Mouse (Mus musculus): ENCODE data around the gene Hormad2. TPM values are rescaled to one million over a fixed set of nuclear protein-coding genes. Genes with fewer than 3 reads are reported as not detected.

The Hormad2 gene
- polyA plus RNA-seq, 1 experiment from 2014 or later = 0.56 TPM

DNA sequence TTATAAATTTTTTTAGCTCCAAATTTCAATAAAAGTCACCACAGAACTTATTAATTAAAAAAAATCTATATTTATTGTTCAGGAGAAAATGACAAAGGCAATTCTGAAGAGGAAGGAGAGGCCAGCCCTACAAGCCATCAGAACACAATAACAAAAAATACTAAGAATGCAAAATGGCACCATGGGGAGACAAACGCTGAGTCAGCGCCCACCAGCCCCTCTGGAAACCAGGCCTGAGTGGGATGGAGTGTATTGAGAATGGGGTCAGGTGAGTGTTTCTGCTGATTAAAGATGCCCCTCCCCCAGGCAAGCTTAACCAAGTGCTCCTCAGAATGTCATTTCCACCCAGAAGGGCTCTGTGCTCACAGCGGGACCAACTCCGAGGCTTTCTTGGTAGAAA lies 135.8 kb downstream of the Hormad2 start:
- Histone ChIP-seq H3K4me1 (ENCODE audit: control insufficient read depth, insufficient read depth, low read length) (peaks cover 34% of the 10 kb centered on the region), H3K9me3 (replicated peaks; ENCODE audit: control insufficient read depth, low read length) (no peaks in the 10 kb centered on the region), H3K9ac (ENCODE audit: low read length) (no peak overlapping the region), H3K4me2 (ENCODE audit: low read depth, low read length) (no peak overlapping the region), H3K4me3 (ENCODE audit: low read length) (no peak overlapping the region), H3K27ac (ENCODE audit: low read length) (no peak overlapping the region), H3K36me3 (ENCODE audit: control insufficient read depth, insufficient read depth) (no peaks in the 10 kb centered on the region), H3K27me3 (ENCODE audit: control insufficient read depth, insufficient read depth, low read length) (no peaks in the 10 kb centered on the region)
- 91% methylated on average over 4 of the region's 4 CpGs for WGBS
- no peak for ATAC-seq (replicated peaks; ENCODE audit: extremely low read depth, insufficient read depth, low FRiP score)

GRCm38 (mm10) chr11:4304203-4304602 lies 136.7 kb downstream of the Hormad2 start:
- Histone ChIP-seq H3K27me3 (ENCODE audit: control insufficient read depth, insufficient read depth, low read length) (no peaks in the 10 kb centered on the region), H3K9me3 (replicated peaks; ENCODE audit: control insufficient read depth, low read length) (no peaks in the 10 kb centered on the region), H3K9ac (ENCODE audit: low read length) (no peak overlapping the region), H3K4me1 (ENCODE audit: control insufficient read depth, insufficient read depth, low read length) (peaks cover 43% of the 10 kb centered on the region), H3K27ac (ENCODE audit: low read length) (no peak overlapping the region), H3K4me3 (ENCODE audit: low read length) (no peak overlapping the region), H3K36me3 (ENCODE audit: control insufficient read depth, insufficient read depth) (no peaks in the 10 kb centered on the region), H3K4me2 (ENCODE audit: low read depth, low read length) (no peak overlapping the region)
- no peak for ATAC-seq (replicated peaks; ENCODE audit: extremely low read depth, insufficient read depth, low FRiP score)
- WGBS = 70% methylated on average over 4 of the region's 4 CpGs

DNA sequence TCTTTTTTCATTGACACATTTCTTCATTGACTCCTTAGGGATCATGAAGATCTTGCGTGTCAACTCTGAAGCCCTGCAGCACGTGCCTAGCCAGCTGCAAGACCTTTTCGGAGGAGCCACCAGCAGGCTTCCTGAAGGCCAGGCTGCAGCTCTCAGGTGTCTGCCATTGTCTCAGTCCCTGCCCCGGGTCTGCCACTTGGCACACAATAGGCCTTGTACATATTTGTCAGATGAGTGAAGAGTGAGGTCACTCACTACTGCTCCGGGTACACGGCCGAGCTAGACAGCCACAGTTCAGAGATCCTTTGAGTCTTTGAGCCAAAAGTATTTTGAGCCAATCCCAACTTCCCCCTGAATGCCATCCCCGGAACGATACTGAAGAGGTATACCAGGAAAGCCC lies 137.9 kb downstream of the Hormad2 start:
- H3K4me1 ChIP-seq (ENCODE audit: control insufficient read depth, insufficient read depth, low read length) = peaks cover 44% of the 10 kb centered on the region
- no peaks in the 10 kb centered on the region for H3K36me3 ChIP-seq (ENCODE audit: control insufficient read depth, insufficient read depth)
- peak; percentile 54; the same call in 1 of the 2 replicates for ATAC-seq (replicated peaks; ENCODE audit: extremely low read depth, insufficient read depth, low FRiP score)
- peak overlapping the region; percentile 87 for H3K27ac ChIP-seq (ENCODE audit: low read length)
- WGBS = 24% methylated on average over 9 of the region's 9 CpGs
- no peak overlapping the region for H3K4me3 ChIP-seq (ENCODE audit: low read length)
- H3K4me2 ChIP-seq (ENCODE audit: low read depth, low read length) = no peak overlapping the region
- H3K9ac ChIP-seq (ENCODE audit: low read length) = peak overlapping the region; percentile 70
- no peaks in the 10 kb centered on the region for H3K9me3 ChIP-seq (replicated peaks; ENCODE audit: control insufficient read depth, low read length)
- no peaks in the 10 kb centered on the region for H3K27me3 ChIP-seq (ENCODE audit: control insufficient read depth, insufficient read depth, low read length)

- Histone ChIP-seq H3K9ac (ENCODE audit: low read length) (peak overlapping the region; percentile 70), H3K27me3 (ENCODE audit: control insufficient read depth, insufficient read depth, low read length) (no peaks in the 10 kb centered on the region), H3K9me3 (replicated peaks; ENCODE audit: control insufficient read depth, low read length) (no peaks in the 10 kb centered on the region), H3K36me3 (ENCODE audit: control insufficient read depth, insufficient read depth) (no peaks in the 10 kb centered on the region), H3K27ac (ENCODE audit: low read length) (peak overlapping the region; percentile 87), H3K4me3 (ENCODE audit: low read length) (no peak overlapping the region), H3K4me2 (ENCODE audit: low read depth, low read length) (no peak overlapping the region), H3K4me1 (ENCODE audit: control insufficient read depth, insufficient read depth, low read length) (peaks cover 44% of the 10 kb centered on the region)
- peak; percentile 20; the same call in 1 of the 2 replicates for ATAC-seq (replicated peaks; ENCODE audit: extremely low read depth, insufficient read depth, low FRiP score)
- WGBS = 25% methylated on average over 5 of the region's 5 CpGs
Observed at GRCm38 (mm10) chr11:4302363-4302913, 138.5 kb downstream of the Hormad2 start.

DNA sequence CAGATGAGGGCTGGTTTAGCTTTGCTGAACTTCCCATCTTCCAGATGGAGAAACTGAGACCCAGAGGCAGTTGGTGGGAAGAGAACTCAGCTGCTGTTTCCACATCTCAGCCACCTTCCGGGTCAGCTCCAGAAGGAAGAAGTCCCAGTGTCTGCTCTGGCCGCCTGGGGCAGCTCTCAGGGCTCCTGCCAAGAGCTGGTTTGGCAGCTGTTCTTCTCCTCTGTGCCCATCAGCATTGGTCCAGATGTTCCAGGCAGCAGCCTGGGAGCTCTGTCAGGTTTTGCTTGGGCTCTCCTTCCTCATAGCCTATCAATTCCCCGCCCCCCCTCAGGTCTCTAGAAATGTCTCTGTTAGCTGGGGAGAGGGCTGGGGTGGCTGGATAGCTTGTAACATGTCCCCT lies 140.2 kb downstream of the Hormad2 start:
- 76% methylated on average over 3 of the region's 3 CpGs for WGBS
- no peak for ATAC-seq (replicated peaks; ENCODE audit: extremely low read depth, insufficient read depth, low FRiP score)
- H3K4me2 ChIP-seq (ENCODE audit: low read depth, low read length) = no peak overlapping the region
- no peaks in the 10 kb centered on the region for H3K27me3 ChIP-seq (ENCODE audit: control insufficient read depth, insufficient read depth, low read length)
- peaks cover 60% of the 10 kb centered on the region for H3K4me1 ChIP-seq (ENCODE audit: control insufficient read depth, insufficient read depth, low read length)
- no peaks in the 10 kb centered on the region for H3K36me3 ChIP-seq (ENCODE audit: control insufficient read depth, insufficient read depth)
- no peak overlapping the region for H3K4me3 ChIP-seq (ENCODE audit: low read length)
- no peak overlapping the region for H3K27ac ChIP-seq (ENCODE audit: low read length)
- no peak overlapping the region for H3K9ac ChIP-seq (ENCODE audit: low read length)
- no peaks in the 10 kb centered on the region for H3K9me3 ChIP-seq (replicated peaks; ENCODE audit: control insufficient read depth, low read length)

GRCm38 (mm10) chr11:4299735-4300474 lies 141.0 kb downstream of the Hormad2 start:
- 58% methylated on average over 14 of the region's 14 CpGs for WGBS
- Histone ChIP-seq H3K9me3 (replicated peaks; ENCODE audit: control insufficient read depth, low read length) (no peaks in the 10 kb centered on the region), H3K27ac (ENCODE audit: low read length) (peak overlapping the region; percentile 77; the same call in 1 of the 2 replicates), H3K36me3 (ENCODE audit: control insufficient read depth, insufficient read depth) (no peaks in the 10 kb centered on the region), H3K9ac (ENCODE audit: low read length) (no peak overlapping the region), H3K27me3 (ENCODE audit: control insufficient read depth, insufficient read depth, low read length) (no peaks in the 10 kb centered on the region), H3K4me3 (ENCODE audit: low read length) (no peak overlapping the region), H3K4me2 (ENCODE audit: low read depth, low read length) (peak overlapping the region; percentile 25; the same call in 1 of the 2 replicates), H3K4me1 (ENCODE audit: control insufficient read depth, insufficient read depth, low read length) (peaks cover 67% of the 10 kb centered on the region)
- ATAC-seq (replicated peaks; ENCODE audit: extremely low read depth, insufficient read depth, low FRiP score) = no peak

- Histone ChIP-seq H3K4me3 (ENCODE audit: low read length) (no peak overlapping the region), H3K9me3 (replicated peaks; ENCODE audit: control insufficient read depth, low read length) (no peaks in the 10 kb centered on the region), H3K36me3 (ENCODE audit: control insufficient read depth, insufficient read depth) (no peaks in the 10 kb centered on the region), H3K9ac (ENCODE audit: low read length) (peak overlapping the region; percentile 52; the same call in 1 of the 2 replicates), H3K4me1 (ENCODE audit: control insufficient read depth, insufficient read depth, low read length) (peaks cover 74% of the 10 kb centered on the region), H3K27ac (ENCODE audit: low read length) (peak overlapping the region; percentile 77), H3K27me3 (ENCODE audit: control insufficient read depth, insufficient read depth, low read length) (no peaks in the 10 kb centered on the region), H3K4me2 (ENCODE audit: low read depth, low read length) (peak overlapping the region; percentile 25)
- ATAC-seq (replicated peaks; ENCODE audit: extremely low read depth, insufficient read depth, low FRiP score) = no peak
- WGBS = 13% methylated on average over 12 of the region's 12 CpGs
Observed at GRCm38 (mm10) chr11:4299191-4299590, 141.7 kb downstream of the Hormad2 start.

DNA sequence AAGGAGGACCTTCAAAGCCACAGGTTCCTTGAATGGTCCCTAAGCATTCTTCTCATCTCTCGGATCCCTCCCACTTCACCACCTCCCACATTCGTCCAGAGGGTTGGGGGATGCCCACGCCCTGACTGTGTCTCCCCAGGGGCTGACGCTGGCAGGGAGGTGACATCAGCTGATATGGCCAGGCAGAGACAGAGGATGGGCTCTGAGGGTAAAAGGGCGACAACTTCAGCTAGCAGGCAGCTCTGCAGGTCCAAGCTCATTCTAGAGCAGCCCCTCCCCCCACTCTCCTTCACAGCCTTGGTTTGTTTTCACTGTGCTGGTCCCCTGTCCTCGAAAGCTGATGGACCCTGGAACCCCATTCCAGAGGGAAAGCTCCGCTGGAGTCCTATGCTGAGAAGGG lies 142.3 kb downstream of the Hormad2 start:
- Histone ChIP-seq H3K9me3 (replicated peaks; ENCODE audit: control insufficient read depth, low read length) (no peaks in the 10 kb centered on the region), H3K4me1 (ENCODE audit: control insufficient read depth, insufficient read depth, low read length) (peaks cover 78% of the 10 kb centered on the region), H3K27ac (ENCODE audit: low read length) (peak overlapping the region; percentile 77), H3K4me2 (ENCODE audit: low read depth, low read length) (peak overlapping the region; percentile 25; the same call in 1 of the 2 replicates), H3K4me3 (ENCODE audit: low read length) (no peak overlapping the region), H3K36me3 (ENCODE audit: control insufficient read depth, insufficient read depth) (no peaks in the 10 kb centered on the region), H3K27me3 (ENCODE audit: control insufficient read depth, insufficient read depth, low read length) (no peaks in the 10 kb centered on the region), H3K9ac (ENCODE audit: low read length) (peak overlapping the region; percentile 52; the same call in 1 of the 2 replicates)
- no peak for ATAC-seq (replicated peaks; ENCODE audit: extremely low read depth, insufficient read depth, low FRiP score)
- WGBS = 23% methylated on average over 7 of the region's 7 CpGs

DNA sequence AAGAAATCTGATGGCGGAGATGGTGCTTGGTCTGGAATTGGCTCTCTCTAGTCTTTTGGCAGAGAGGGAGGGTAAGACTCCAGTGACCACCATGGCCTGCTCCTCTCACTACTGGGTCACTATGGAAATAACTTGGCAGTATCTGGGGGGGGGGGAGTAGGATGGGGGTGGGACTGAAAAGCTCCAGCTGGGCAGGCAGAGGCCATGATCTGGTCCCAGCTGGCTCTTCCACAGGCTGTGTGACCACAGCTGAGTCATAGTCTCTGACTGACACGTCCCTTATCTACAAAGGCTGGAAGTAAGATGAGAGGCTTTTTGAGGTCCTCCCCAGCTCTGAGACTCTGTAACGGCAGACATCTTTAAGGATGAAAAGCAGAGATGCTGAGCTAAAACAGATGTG lies 143.2 kb downstream of the Hormad2 start:
- H3K27me3 ChIP-seq (ENCODE audit: control insufficient read depth, insufficient read depth, low read length) = no peaks in the 10 kb centered on the region
- no peak for ATAC-seq (replicated peaks; ENCODE audit: extremely low read depth, insufficient read depth, low FRiP score)
- H3K9me3 ChIP-seq (replicated peaks; ENCODE audit: control insufficient read depth, low read length) = no peaks in the 10 kb centered on the region
- H3K9ac ChIP-seq (ENCODE audit: low read length) = no peak overlapping the region
- H3K27ac ChIP-seq (ENCODE audit: low read length) = no peak overlapping the region; the same call in 1 of the 2 replicates
- WGBS = 49% methylated on average over 3 of the region's 3 CpGs
- H3K4me2 ChIP-seq (ENCODE audit: low read depth, low read length) = no peak overlapping the region
- peaks cover 74% of the 10 kb centered on the region for H3K4me1 ChIP-seq (ENCODE audit: control insufficient read depth, insufficient read depth, low read length)
- H3K4me3 ChIP-seq (ENCODE audit: low read length) = no peak overlapping the region
- no peaks in the 10 kb centered on the region for H3K36me3 ChIP-seq (ENCODE audit: control insufficient read depth, insufficient read depth)

All from heart, embryonic 16.5 days (tissue).